Mouse (Mus musculus): ENCODE measurements around the gene Phf21a.

- TF ChIP-seq CTCF (IDR thresholded peaks at IDR 0.05; ENCODE audit: low read depth) (0 out of 2 replicates have a peak, but pooled peaks have one; percentile 4), EP300 (optimal IDR thresholded peaks at IDR 0.05) (no peak)
Observed at GRCm38 (mm10) chr2:92362571-92363228, 269.8 kb downstream of the Phf21a start.

Data from stomach, postnatal 0 days (tissue).